Mouse (Mus musculus): ENCODE measurements around the gene Gm20379.

Gm20379 gene

DNA sequence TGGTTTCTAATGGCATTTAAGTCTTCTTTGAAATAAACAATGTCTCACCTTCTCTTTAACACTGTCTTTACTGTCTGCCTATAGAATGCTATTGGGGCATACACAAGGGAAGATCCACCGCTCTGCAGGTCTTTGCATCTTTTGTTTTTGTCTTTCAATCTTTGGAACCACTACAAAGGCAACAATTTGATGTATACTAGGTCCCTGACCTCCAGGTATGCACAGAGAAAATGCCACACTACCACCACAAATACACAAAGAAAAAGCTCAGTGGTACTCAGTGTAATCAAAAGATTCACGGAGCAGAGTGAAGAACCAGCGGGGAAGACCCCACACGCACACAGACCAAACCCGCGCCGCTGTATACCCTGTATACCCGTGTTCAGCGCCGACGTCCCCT, at the start of gene Gm20379:
Gm20379 (plus strand) TSS at position 301 of the 400 bp plus-strand sequence.
- DNase-seq = no peak

DNA sequence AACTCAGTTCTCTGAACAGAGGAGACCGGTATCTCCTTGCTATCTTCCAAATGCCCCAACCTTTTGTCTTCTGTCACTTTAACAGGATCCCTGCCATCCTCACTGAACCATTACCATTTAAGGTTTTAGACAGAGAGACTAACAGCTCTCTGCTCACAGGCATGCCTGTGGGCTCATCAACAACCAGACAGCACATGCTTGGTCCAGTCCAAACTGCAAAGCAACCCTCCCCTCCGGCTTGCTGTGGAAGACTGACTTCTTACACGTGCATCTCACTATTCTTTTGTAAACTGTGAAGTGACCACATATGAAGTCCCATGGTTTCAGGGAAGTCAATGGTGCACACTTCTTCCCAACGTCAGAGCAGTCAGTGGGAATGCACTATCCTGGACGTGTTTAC, 44.5 kb upstream of the Gm20379 start:
- DNase-seq = no peak

DNA sequence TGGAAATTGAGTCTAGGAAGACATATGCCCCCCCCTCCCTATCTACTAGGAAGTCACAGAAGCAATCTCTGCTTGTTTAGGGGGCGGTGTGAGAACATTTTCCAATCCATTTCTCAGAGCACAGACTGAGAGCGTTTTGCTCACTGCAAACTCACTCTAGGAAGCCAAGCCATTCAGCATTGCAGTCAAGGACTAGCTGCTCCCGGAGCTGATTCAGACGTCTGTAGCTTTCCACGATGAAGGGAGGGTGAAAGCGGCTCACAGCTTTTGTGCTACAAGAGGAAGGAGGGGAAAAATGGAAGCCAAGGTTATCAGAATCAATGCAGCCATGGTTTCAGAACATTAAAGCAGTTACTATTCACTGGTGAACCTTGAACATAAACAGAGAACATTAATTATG, 42.2 kb upstream of the Gm20379 start:
- no peak for DNase-seq

DNA sequence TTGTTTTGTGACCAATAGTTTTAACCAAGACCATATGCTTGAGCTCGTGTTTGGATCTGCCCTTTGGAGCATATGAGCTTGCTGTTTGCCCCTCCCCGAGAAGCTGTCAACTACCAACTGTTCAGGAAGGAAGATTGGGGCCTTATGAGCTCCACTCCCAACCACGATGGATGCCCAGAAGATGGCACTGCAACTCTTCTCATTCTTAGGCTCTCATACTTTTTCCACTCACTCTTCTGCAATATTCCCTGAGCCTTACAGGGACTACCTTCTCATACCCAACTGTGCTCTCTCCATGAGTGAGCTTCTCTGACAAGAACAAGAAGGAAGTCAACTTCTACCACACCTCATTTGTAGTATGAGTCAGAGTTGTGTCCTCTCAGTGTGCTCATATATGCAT, 38.7 kb upstream of the Gm20379 start:
- no peak for DNase-seq

DNA sequence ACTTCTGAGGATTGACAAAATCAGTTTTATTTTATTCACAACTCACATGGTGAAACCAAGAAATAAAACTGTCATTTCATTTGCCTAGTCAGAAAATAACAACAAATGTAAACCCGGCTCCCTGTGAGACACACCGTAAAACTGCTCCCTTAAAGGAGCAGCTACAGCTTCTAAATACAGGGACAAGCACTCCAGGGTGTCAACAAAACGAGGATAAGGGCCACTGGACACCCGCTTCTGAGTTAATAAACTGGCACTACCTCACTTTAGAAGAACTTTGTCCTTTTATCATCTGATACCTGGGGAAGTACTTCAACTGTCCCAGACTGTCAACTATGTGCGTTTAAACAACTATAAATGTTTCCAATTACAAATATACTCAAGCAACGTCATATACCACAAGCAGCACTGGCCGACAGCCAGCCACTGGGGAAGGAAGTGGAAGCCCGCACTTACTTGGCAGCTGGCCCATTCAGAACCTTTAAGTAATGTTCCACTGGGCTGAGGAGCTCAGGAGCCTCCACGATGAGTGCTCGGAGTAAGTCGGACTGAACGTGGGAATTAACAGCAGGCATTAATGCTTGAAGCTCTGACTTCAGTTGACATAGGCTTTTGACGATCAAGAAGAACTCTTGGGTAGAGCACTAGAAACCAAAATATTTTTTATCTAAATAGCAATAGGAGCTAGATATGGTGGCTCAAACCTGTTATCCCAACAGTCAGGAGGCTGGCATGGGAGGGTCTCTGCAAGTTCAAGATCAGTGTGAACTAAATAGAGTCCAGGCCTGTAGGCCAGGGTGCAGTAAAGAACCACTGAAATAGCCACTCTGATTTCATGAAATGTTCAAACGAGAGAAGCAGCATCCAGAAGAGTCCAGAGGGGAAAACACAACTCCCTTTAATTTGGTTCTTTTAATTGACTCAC, 31.2 kb upstream of the Gm20379 start:
- peak; percentile 69 for DNase-seq

DNA sequence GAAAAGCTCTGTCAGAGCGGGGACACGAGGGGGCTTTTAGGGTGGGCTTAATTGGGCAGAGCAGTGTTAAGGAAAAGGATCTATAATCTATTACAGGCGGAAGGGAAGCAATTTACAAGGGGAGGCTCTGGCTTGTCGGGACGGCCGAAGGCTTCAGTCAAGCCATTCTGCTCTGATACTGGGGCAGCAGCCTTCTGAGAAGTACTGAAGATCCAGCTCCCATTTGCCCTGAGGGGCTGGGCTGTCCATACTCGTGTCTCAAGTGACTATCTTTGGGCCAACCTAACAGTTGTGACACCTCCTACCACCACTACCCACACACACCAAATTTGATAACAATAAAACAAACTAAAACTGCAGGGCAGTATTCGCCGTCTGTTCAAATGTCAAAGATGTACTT, 30.5 kb upstream of the Gm20379 start:
- no peak for DNase-seq

DNA sequence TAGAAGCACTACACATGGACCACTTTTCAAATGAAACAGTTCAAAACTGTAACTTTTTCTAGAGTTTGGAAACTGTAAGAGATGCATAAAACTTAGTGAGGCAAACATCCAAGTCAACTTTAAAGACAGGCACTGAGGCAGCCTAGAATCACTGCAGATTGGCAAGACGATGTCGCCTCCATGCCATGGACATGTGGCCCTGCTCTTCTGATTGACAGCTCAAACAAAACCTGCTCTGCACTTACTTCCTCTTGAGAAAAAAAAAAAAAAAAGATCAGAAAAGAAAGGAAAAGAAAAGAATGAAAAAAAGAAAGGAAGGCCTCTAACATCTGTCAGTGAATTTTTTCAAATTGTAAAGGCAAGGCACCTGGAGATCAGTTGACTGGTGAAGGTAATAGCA, 28.8 kb upstream of the Gm20379 start:
- DNase-seq = no peak

DNA sequence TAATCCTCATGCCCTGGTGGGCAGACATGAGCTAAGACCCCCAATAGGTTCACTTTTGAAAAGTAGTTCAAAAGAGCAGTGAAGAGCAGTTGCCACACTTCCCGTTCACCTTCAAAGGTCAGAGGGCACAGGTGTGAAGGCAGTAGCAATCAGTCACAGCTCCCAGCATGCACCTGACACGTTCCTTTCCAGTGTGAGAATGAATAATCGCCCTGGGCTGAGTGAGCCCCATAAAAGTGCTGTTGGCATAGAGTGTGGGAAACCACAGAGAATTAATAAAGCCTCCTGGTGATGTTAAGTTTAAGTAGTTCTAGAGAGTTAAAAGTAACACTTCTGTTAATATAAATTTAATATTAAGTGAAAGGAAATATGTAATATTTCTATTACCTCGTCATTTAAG, 14.2 kb upstream of the Gm20379 start:
- DNase-seq = peak; percentile 63

DNA sequence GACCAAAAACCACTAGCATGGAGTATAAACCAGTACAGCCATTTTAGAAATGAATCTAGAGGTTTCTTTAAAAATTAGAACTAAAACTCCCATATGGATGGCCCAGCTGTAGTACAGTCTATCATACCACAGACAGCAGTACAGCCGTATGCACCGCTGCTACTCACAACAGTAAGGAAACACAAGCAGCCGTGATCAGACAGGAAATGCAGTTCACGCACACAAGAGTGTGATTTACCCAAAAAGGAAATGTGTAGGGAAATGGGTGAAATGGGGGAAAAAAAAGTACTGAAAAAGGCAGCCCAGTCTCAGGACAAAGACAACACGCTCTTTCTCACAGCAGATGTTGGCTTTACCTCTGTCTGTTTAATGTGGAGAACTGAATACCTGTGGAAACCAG, 11.9 kb upstream of the Gm20379 start:
- no peak for DNase-seq

DNA sequence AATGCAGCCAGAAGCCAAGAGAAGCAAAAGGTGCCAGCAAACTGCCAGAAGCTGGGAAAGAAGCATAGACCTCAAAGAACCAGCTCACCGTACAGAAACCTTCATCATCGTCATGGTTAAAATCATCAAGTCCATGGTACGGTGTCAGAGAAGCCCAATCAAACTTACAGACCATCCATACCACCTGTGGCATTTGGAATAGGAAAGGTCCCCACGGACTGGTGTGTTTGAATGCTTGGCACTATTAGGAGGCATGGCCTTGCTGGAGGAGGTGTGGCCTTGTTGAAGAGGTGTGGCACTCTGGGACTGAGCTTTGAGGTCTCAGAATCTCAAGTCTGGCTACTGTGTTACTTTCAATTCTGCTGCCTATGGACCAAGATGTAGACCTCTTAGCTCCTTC, 9.3 kb upstream of the Gm20379 start:
- DNase-seq = no peak

DNA sequence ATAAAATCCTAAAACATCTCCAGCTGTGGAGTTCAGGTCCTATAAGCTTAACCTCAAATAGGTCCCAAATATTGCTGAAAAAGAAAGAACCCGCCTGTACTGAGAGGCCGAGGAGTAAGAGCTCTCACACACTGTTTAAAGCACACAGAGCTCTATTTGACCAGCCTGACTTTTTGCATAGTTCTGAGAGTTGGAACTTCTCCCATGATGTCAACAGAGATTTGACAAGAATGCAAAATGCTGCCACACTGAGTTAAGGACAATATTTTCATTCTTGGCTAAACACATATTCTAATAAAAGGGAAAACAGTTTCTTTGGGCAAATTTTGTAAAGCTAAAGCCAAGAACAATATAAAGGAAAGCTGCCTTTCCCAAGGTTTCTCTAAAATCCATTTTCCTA, 8.8 kb upstream of the Gm20379 start:
- no peak for DNase-seq

DNA sequence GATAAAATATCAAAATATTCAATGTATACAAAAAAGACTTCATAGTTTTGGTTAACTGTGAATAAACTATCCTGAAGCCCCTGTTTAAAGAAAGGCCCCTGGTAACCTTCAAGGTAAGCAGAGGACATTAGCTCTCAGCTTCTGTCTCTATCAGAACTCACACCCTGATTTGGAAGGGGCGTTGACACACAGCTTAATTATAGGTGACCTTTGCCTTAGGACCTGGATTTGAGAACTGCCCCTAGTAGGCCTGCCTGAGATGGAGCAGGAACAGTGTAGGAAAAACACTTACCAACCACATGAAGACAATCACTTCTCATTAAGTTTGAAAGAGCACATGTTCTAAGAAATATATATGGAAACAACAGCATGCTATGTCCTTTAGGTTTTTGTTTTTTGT, 6.3 kb upstream of the Gm20379 start:
- no peak for DNase-seq

DNA sequence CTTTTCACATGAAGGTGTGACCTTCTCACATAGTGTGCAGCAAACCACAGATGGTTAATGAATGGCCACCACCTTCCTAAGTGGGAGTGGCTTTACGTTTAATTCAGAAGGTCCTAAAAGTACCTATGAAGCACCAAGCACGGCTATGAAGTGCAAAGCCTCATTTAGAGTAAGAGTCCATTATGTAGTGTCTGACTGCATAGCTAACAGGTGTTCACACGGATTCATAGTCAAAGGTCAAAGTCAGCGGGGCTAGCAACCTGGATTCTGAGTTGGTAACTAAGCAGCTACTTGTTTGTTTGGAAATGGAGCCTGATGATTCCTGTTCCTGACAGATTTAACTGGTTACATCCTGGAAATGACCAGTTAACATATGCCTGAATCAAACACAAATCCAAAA, 4.0 kb upstream of the Gm20379 start:
- no peak for DNase-seq

DNA sequence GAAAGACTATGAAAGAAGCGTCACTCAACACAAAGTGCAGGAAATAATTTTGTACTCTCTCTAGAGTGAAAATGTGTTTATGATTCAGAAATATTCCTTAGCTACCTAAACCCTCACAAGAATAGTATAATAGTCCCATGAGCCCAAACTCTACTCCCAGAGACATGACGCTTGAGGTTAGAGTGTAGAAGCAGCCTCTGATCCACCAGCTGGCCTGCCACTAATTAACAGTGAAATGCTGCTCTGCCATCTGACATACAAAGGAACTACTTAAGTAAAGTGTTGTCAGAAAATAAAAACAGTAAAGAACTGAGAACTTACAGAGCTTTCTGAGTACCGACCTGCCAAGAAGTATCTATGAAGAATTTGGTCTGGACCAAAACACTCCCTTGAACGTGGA, 3.3 kb upstream of the Gm20379 start:
- no peak for DNase-seq

DNA sequence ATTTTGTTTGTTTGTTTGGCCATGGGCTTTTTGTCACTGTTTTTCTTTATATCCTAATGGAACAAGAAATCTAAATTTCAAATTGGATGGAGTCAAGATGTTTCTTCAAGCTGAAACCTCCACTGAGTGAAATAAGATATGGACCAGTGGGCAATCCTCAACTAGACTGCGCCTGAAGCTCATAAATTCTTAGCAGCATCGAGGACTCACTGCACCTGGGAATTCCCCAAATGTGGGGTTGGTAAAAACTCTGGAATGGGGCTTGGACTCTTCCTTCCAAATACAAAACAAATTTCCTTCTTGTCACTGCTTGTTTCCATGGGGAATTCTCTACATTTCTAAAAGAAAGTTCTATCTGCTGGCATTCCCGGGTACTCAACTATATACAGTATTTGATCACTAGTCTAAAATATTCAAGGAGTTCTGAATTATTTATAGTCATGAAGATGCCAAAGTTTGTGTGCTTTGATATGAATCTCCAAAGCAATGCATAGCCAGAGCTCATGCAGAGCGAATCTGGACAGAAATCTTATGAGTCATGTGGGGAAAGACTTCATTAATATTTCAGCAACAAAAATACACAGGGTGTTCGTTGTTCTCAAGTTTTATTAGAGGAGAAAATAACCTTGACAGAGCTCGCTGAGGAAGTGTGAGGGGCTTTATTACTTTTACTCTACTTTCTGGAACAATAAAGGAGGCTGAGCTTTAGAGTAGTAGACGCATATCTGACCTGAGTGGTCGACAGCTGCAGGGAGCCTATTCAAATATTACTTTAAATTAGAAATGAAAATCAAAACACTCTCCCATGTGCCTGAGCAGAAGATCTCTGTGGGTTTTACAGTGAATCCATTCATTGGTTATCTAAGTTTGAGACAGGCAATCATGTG, 2.5 kb upstream of the Gm20379 start:
- no peak for DNase-seq

DNA sequence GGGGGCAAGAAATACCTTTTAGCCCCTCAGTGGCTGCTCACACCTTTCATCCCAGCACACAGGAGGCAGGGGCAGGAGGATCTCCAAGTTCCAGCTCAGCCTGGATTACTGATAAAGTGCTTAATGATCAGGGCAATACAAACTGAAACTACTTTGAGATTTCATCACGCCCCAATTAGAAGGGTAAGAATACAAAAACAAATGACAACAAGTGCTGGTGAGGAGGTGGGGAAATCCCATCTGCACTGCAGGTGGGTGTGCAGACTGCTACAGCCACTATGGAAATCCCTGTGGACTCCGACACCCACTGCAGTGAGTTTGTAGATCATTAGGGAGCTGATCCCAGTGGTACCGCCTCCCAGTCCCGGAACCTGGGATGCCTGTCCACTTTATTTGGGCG, 1.5 kb upstream of the Gm20379 start:
- DNase-seq = no peak

DNA sequence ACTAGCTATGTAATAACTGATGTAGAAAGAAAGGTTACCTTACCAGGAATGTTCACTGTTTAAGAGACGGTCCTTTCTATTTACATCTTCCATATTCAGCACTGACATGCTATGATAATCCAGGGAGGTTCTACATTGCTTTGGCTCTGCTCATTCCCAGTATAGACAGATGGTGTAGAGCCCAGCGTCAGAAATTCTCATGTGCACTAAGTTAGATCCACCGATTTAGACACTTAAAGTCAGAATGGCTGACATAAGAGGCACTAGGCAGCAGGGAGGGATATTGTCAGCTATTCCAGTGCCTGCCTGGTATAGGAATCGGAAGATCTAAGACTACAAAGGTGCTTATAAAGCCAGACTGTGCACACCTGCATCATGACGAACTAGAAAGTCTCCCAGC, 8.8 kb downstream of the Gm20379 start:
- no peak for DNase-seq

DNA sequence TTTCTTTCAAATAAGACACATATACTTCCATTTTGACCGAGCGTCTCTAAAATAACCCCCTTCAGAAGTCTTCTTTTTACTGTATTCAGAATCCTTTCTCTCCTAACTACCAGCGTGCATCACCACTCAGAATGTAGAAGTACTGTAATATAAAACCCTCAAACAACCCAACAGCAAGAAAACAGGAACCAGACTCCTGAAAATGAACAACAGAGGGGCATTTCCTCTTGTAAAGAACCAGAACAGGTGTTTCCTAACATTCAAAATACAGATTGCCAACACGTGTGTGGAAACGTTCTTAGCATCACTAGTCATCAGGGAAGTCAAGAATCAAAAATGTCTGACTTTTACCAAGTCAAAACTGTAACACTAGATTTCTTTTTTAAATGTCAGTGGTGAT, 15.0 kb downstream of the Gm20379 start:
- DNase-seq = no peak

DNA sequence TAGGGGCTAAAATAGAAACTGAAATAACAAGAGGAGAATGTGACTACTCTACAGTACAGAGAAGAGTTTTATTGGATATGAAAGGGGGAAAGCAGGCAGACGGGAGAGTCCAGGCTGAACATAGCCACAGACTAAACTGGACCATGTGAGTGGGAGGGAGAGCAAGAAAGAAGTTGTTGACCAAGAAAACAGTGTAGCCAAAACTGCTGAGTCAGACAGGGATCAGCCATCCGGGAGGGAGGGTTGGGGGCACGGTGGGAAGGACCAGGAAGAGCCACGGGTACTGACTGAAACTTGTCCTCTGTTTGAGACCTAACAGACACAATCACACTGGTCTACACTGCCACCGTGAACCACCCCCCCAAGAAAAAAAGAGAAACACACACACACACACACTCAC, 20.2 kb downstream of the Gm20379 start:
- no peak for DNase-seq

DNA sequence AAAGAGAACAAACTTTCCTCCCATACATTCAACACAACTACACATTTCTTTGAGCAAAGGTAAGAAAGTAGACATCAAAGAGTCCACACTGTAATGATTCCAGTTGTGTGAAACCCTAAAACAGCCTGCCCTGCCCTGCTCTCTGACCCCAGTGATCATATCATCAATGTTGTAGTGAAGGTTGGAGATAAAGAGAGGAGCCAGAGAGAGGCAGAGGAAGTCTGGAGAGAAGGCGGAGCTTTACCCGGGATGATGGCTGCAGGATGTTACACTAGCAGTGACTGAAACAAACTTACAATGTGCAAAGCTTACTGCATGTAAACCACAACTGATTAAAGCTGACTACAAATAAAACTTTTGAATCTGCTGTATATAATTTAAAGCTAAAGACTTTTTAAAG, 22.2 kb downstream of the Gm20379 start:
- DNase-seq = no peak

DNA sequence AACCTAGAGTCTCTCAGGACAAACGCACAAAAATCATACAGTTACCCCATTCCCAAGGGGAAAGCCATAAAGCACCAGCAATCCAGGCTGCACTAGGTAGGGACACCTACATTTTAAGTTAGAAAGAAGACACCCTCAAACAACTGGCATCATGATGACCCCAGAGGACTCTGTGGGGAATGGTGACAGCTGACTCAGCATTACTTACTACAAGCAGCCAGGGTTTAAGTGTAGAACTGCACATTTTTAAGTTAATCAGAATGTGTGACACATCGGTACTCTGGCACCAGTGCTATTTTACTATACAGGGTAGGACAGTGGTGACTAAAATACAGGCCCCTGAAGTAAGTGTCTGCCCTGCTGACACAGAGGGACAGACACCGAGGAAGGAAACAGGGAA, 24.8 kb downstream of the Gm20379 start:
- DNase-seq = no peak

DNA sequence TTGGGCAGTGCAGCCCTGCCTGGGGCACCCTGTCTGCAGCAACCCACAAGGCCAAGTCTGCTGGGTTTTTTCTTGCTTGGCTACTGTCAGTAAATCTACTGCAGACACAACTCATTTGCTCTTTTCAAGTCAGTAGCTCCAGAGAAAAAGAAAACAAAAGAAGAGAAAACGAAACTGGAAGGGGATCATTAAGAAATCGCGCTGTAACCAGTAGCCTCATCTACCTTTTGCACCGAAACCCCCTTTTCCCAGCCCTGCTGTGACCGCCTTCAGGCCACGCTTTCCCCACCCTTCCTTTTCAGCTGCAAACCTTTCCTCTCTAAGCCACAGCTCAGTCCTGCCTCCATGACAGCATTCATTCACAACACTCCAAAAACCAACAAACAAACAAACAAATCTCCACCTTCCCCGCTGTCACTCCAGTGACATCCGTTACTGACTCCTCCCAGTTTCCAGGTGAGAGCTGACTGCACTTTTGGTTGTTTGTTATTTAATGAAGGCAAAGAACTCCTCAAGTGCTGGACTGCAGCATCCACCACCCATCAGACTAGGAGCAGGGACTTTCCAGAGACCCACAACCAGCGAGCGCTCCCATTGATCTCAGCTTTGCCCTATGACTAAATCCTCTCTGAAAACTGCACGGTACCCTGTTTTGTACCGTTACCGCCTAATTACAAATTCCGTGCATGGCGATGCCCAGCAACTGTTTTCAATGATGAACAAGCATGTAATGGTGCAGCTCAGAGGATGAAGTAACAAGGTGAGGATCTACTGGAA, 26.5 kb downstream of the Gm20379 start:
- no peak for DNase-seq

DNA sequence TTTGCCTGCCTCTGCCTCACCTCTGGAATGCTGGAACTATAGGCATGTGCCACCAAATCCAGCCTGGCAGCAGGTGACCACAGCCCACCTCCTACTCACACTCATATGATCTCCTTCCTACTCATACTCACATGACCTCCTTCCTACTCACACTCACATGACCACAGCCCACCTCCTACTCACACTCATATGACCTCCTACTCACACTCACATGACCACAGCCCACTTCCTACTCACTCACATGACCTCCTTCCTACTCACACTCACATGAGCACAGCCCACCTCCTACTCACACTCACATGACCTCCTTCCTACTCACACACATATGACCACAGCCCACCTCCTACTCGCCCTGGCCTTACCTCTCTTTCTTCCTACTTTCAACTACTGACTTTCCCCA, 31.1 kb downstream of the Gm20379 start:
- DNase-seq = no peak
